Mouse (Mus musculus): ENCODE results near the gene Dusp10. TPM values are rescaled to one million over a fixed set of nuclear protein-coding genes. Genes with fewer than 3 reads are reported as not detected.

Gene Dusp10
- total and polyA plus RNA-seq, 2 experiments from 2014 or later = 4.5 to 10.5 TPM

GRCm38 (mm10) chr1:184011311-184011710, 1.8 kb upstream of the Dusp10 start:
- Histone ChIP-seq H3K27ac (ENCODE audit: low read depth, low read length) (no peak overlapping the region), H3K4me3 (ENCODE audit: low read depth, low read length) (no peak overlapping the region), H3K9ac (replicated peaks; ENCODE audit: low read length, poor library complexity, severe bottlenecking) (no peak overlapping the region), H3K27me3 (ENCODE audit: insufficient read depth, low read length) (no peaks in the 10 kb centered on the region; the same call in 1 of the 2 replicates), H3K9me3 (ENCODE audit: low read length) (no peaks in the 10 kb centered on the region), H3K4me2 (ENCODE audit: low read depth, low read length, poor library complexity, severe bottlenecking) (no peak overlapping the region), H3K36me3 (ENCODE audit: insufficient read depth, low read length) (no peaks in the 10 kb centered on the region), H3K4me1 (ENCODE audit: insufficient read depth, low read length) (no peaks in the 10 kb centered on the region)
- DNase-seq (ENCODE audit: low spot score) (no peak), ATAC-seq (ENCODE audit: low FRiP score) (no peak)
- 94% methylated on average over 6 of the region's 6 CpGs for WGBS
- TF ChIP-seq CTCF (IDR thresholded peaks at IDR 0.05) = no peak

- Histone ChIP-seq H3K27me3 (ENCODE audit: insufficient read depth, low read length) (no peaks in the 10 kb centered on the region), H3K36me3 (ENCODE audit: insufficient read depth, low read length) (no peaks in the 10 kb centered on the region), H3K9me3 (ENCODE audit: low read length) (no peaks in the 10 kb centered on the region), H3K4me1 (ENCODE audit: insufficient read depth, low read length) (no peaks in the 10 kb centered on the region), H3K27ac (ENCODE audit: low read depth, low read length) (no peak overlapping the region), H3K4me2 (ENCODE audit: low read depth, low read length, poor library complexity, severe bottlenecking) (no peak overlapping the region), H3K9ac (replicated peaks; ENCODE audit: low read length, poor library complexity, severe bottlenecking) (no peak overlapping the region), H3K4me3 (ENCODE audit: low read depth, low read length) (no peak overlapping the region)
- WGBS = 88% methylated on average over 3 of the region's 3 CpGs
- no peak for DNase-seq (ENCODE audit: low spot score)
- no peak for ATAC-seq (ENCODE audit: low FRiP score)
- TF ChIP-seq CTCF (IDR thresholded peaks at IDR 0.05) = no peak
Measured at GRCm38 (mm10) chr1:184014091-184014490, 989 bp downstream of the Dusp10 start.

GRCm38 (mm10) chr1:184015995-184016730, 3.1 kb downstream of the Dusp10 start:
- ATAC-seq (ENCODE audit: low FRiP score) = no peak
- WGBS = 80% methylated on average over 10 of the region's 10 CpGs
- no peak for TF ChIP-seq CTCF (IDR thresholded peaks at IDR 0.05)

GRCm38 (mm10) chr1:184017606-184018005, 4.5 kb downstream of the Dusp10 start:
- no peaks in the 10 kb centered on the region for H3K36me3 ChIP-seq (ENCODE audit: insufficient read depth, low read length)
- DNase-seq (ENCODE audit: low spot score) (no peak), ATAC-seq (ENCODE audit: low FRiP score) (no peak)
- no peak overlapping the region for H3K27ac ChIP-seq (ENCODE audit: low read depth, low read length)
- H3K27me3 ChIP-seq (ENCODE audit: insufficient read depth, low read length) = no peaks in the 10 kb centered on the region
- no peak for TF ChIP-seq CTCF (IDR thresholded peaks at IDR 0.05)
- H3K4me3 ChIP-seq (ENCODE audit: low read depth, low read length) = no peak overlapping the region
- no peak overlapping the region for H3K4me2 ChIP-seq (ENCODE audit: low read depth, low read length, poor library complexity, severe bottlenecking)
- no peak overlapping the region for H3K9ac ChIP-seq (replicated peaks; ENCODE audit: low read length, poor library complexity, severe bottlenecking)
- H3K4me1 ChIP-seq (ENCODE audit: insufficient read depth, low read length) = no peaks in the 10 kb centered on the region
- WGBS = 79% methylated on average over 2 of the region's 2 CpGs
- H3K9me3 ChIP-seq (ENCODE audit: low read length) = no peaks in the 10 kb centered on the region

More at GRCm38 (mm10) chr1:184015995-184016730, 3.1 kb downstream of the Dusp10 start:
- no peak for DNase-seq (ENCODE audit: low spot score)
- no peaks in the 10 kb centered on the region for H3K4me1 ChIP-seq (ENCODE audit: insufficient read depth, low read length)
- no peak overlapping the region for H3K27ac ChIP-seq (ENCODE audit: low read depth, low read length)
- H3K4me3 ChIP-seq (ENCODE audit: low read depth, low read length) = no peak overlapping the region
- H3K9ac ChIP-seq (replicated peaks; ENCODE audit: low read length, poor library complexity, severe bottlenecking) = no peak overlapping the region
- H3K9me3 ChIP-seq (ENCODE audit: low read length) = no peaks in the 10 kb centered on the region
- H3K27me3 ChIP-seq (ENCODE audit: insufficient read depth, low read length) = no peaks in the 10 kb centered on the region
- no peak overlapping the region for H3K4me2 ChIP-seq (ENCODE audit: low read depth, low read length, poor library complexity, severe bottlenecking)
- no peaks in the 10 kb centered on the region for H3K36me3 ChIP-seq (ENCODE audit: insufficient read depth, low read length)

- no peak for TF ChIP-seq CTCF (IDR thresholded peaks at IDR 0.05)
- no peak overlapping the region for H3K9ac ChIP-seq (replicated peaks; ENCODE audit: low read length, poor library complexity, severe bottlenecking)
- H3K9me3 ChIP-seq (ENCODE audit: low read length) = no peaks in the 10 kb centered on the region
- DNase-seq (ENCODE audit: low spot score) (no peak), ATAC-seq (ENCODE audit: low FRiP score) (no peak)
- H3K4me2 ChIP-seq (ENCODE audit: low read depth, low read length, poor library complexity, severe bottlenecking) = no peak overlapping the region
- WGBS = 52% methylated on average over 6 of the region's 6 CpGs
- no peak overlapping the region for H3K4me3 ChIP-seq (ENCODE audit: low read depth, low read length)
- no peak overlapping the region for H3K27ac ChIP-seq (ENCODE audit: low read depth, low read length)
- H3K4me1 ChIP-seq (ENCODE audit: insufficient read depth, low read length) = no peaks in the 10 kb centered on the region
- H3K36me3 ChIP-seq (ENCODE audit: insufficient read depth, low read length) = no peaks in the 10 kb centered on the region
- H3K27me3 ChIP-seq (ENCODE audit: insufficient read depth, low read length) = no peaks in the 10 kb centered on the region
Measured at GRCm38 (mm10) chr1:184019042-184019721, 6.1 kb downstream of the Dusp10 start.

- DNase-seq (ENCODE audit: low spot score) = no peak
- TF ChIP-seq CTCF (IDR thresholded peaks at IDR 0.05) = no peak
- Histone ChIP-seq H3K9me3 (ENCODE audit: low read length) (no peaks in the 10 kb centered on the region), H3K4me2 (ENCODE audit: low read depth, low read length, poor library complexity, severe bottlenecking) (no peak overlapping the region), H3K27me3 (ENCODE audit: insufficient read depth, low read length) (no peaks in the 10 kb centered on the region), H3K36me3 (ENCODE audit: insufficient read depth, low read length) (no peaks in the 10 kb centered on the region), H3K4me1 (ENCODE audit: insufficient read depth, low read length) (no peaks in the 10 kb centered on the region), H3K27ac (ENCODE audit: low read depth, low read length) (no peak overlapping the region), H3K4me3 (ENCODE audit: low read depth, low read length) (no peak overlapping the region), H3K9ac (replicated peaks; ENCODE audit: low read length, poor library complexity, severe bottlenecking) (no peak overlapping the region)
- 61% methylated on average over 6 of the region's 6 CpGs for WGBS
- ATAC-seq (ENCODE audit: low FRiP score) = no peak
Measured at GRCm38 (mm10) chr1:184019722-184020107, 6.6 kb downstream of the Dusp10 start.
